Mouse (Mus musculus) C2C12 (cell line): ENCODE data around the gene Syngr1. TPM values are rescaled to one million over a fixed set of nuclear protein-coding genes. Genes with fewer than 3 reads are reported as not detected.

Experiments
- H3K27me3 ChIP-seq: one replicate; pipeline ENCODE4 v1.6.1; 2011; ENCODE audit not compliant: control insufficient read depth, insufficient read depth, insufficient read length
- H3K36me3 ChIP-seq: one replicate; pipeline ENCODE4 v1.6.1; 2011; ENCODE audit not compliant: control insufficient read depth, insufficient read depth
- H3K4me3 ChIP-seq: one replicate; pipeline ENCODE4 v1.5.1; 2011; ENCODE audit warnings: mild to moderate bottlenecking, control low read depth; ENCODE audit not compliant: poor library complexity, insufficient read depth, severe bottlenecking
- H3K79me2 ChIP-seq: one replicate; pipeline ENCODE4 v1.6.1; 2011; ENCODE audit not compliant: control insufficient read depth, insufficient read depth
- H3K79me3 ChIP-seq: one replicate; pipeline ENCODE4 v1.6.1; 2011; ENCODE audit warnings: low read depth, control low read depth
- H3ac ChIP-seq: one replicate; pipeline ENCODE3; 2011; ENCODE audit warnings: low read depth; ENCODE audit not compliant: control insufficient read depth, insufficient read length
- CEBPB ChIP-seq: IDR thresholded peaks from one replicate; pipeline ENCODE4 v1.6.1; 2011; ENCODE audit warnings: low read depth, mild to moderate bottlenecking, control low read depth, moderate library complexity
- CTCF ChIP-seq: IDR thresholded peaks from one replicate; pipeline ENCODE4 v1.5.1; 2011; ENCODE audit not compliant: control insufficient read depth, insufficient read depth, insufficient read length
- FOSL1 ChIP-seq: IDR thresholded peaks from one replicate; pipeline ENCODE4 v1.8.0; 2011; ENCODE audit warnings: mild to moderate bottlenecking, low read length; ENCODE audit not compliant: poor library complexity, insufficient read depth, severe bottlenecking
- MAX ChIP-seq: IDR thresholded peaks from one replicate; pipeline ENCODE4 v1.6.1; 2011; ENCODE audit warnings: mild to moderate bottlenecking, control low read depth
- MYOD1 ChIP-seq: IDR thresholded peaks from one replicate; pipeline ENCODE4 v1.6.1; 2011; ENCODE audit warnings: low read depth; ENCODE audit not compliant: control insufficient read depth, insufficient read length
- MYOG ChIP-seq: IDR thresholded peaks from one replicate; pipeline ENCODE4 v1.6.1; 2011; ENCODE audit not compliant: control insufficient read depth, insufficient read length; ENCODE audit errors: extremely low read depth
- USF1 ChIP-seq: IDR thresholded peaks from one replicate; pipeline ENCODE4 v1.6.1; 2011; ENCODE audit warnings: low read depth, mild to moderate bottlenecking, control low read depth, moderate library complexity
- polyA plus RNA-seq: library from polyadenylated mRNA; unstranded; fragments of >200 nt; fragmentation: generic; extraction: Trizol; gene quantifications from one replicate; pipeline ENCODE4 v1.2.1, GENCODE M21; 2012; ENCODE audit warnings: missing spikeins

Syngr1 gene
- polyA plus RNA-seq, 1 experiment: 7.9 TPM

DNA sequence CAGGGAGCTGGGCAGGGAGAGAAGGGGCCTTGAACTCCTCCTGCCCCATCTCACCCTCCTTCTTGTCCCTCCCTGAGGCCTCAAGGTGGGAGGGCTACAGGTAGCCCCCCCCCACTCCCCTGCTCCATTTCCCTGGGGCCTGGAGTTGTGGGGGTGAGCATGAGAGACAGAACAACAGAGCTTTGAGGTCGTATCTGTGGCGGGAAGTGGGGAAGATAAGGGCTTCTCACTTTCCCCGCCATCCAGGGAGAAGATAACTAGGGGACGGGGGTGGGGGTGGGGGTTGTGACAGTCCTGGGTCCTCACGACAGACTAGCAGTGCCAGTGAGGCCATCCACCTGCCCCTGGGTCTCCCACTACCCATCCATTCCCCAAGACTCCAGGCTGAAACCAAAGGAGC is 43.2 kb upstream of the Syngr1 start:
- Histone ChIP-seq H3K4me3 (no peak overlapping the region), H3K79me3 (no peaks in the 10 kb centered on the region), H3K27me3 (no peaks in the 10 kb centered on the region), H3K79me2 (no peaks in the 10 kb centered on the region), H3ac (no peak overlapping the region), H3K36me3 (no peaks in the 10 kb centered on the region)
- no peak for TF ChIP-seq MYOG
- TF ChIP-seq CEBPB: no peak
- TF ChIP-seq CTCF: no peak
- no peak for TF ChIP-seq MAX
- no peak for TF ChIP-seq FOSL1
- TF ChIP-seq MYOD1: no peak
- no peak for TF ChIP-seq USF1

DNA sequence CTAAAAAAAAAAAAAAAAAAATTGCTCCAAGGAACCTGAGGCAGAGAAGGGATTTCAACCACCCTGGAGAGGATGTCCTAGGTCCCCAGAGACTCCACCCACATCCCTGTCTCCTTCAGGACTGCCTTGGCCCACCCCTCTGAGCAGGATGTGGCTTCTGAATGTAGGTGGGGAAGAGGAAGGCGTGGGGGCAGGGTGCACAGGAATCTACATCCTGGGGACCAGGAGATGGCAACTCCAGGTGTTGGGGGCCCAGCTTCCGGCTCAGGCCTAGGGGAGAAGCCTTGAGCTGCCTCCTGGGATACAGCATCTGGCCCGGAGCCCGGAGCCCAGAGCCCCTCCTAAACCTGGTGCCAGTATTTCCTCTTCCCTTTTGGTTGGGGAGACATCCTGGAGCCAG is 41.0 kb upstream of the Syngr1 start:
- no peak for TF ChIP-seq USF1
- TF ChIP-seq CEBPB: no peak
- no peaks in the 10 kb centered on the region for H3K36me3 ChIP-seq
- H3ac ChIP-seq: no peak overlapping the region
- no peaks in the 10 kb centered on the region for H3K27me3 ChIP-seq
- H3K79me3 ChIP-seq: no peaks in the 10 kb centered on the region
- no peaks in the 10 kb centered on the region for H3K79me2 ChIP-seq
- no peak overlapping the region for H3K4me3 ChIP-seq

DNA sequence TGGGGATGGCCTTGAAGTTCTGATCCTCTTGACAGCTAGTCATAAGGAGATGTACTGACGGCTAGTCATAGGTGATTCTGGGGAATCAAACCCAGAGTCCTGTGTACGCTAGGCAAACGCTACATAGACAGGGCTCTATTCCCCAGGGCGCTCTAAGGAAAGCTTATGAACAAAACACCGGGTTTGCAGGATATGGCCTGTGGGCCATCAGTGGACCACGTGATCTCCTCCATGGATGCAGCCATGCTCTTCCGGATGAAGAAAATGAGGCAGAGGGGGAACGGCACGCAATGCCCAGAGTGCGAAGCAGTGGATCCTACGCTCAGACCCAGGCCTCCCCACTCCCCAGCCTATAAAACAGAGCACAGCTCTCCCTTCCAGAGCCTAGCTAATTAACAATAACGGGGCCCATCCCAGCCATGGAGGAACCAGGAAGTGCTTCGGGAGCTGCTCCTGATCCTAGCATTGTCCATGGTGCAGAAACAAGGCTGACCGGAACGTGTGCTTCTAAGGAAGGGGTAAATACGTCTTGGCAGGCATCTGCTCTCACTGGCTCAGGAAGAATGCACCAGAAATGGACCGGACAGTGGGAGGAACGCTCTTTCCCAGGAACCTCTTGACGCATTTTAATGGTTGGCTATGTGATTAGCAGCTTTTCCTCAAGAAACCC is 39.9 kb upstream of the Syngr1 start:
- TF ChIP-seq FOSL1 (no peak), USF1 (no peak), MAX (no peak), CEBPB (no peak), CTCF (no peak)
- no peaks in the 10 kb centered on the region for H3K79me2 ChIP-seq
- no peak overlapping the region for H3K4me3 ChIP-seq
- H3K79me3 ChIP-seq: no peaks in the 10 kb centered on the region
- no peaks in the 10 kb centered on the region for H3K36me3 ChIP-seq
- H3K27me3 ChIP-seq: no peaks in the 10 kb centered on the region
- H3ac ChIP-seq: no peak overlapping the region

DNA sequence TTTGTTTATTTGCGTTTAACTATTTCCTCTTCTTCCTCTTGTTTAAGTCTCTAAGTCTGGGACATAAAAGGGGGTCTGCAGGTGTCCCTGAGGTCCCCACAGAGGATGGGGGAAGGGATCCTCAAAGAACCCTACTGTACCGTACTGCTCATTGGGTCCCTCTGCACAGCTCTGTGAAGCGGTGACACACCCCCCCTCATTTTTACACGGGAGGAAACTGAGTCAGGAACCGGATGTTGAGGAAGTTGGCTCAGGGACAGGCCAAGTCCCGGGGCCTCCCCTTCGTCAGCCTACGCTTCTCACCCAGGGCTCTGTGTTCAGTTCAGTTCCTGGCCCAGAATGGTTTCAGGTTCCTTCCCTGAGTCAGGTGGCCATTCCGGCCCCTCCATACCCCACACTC is 39.4 kb upstream of the Syngr1 start:
- no peaks in the 10 kb centered on the region for H3K79me3 ChIP-seq
- no peak overlapping the region for H3ac ChIP-seq
- TF ChIP-seq MAX (no peak), USF1 (no peak), MYOD1 (no peak)
- H3K27me3 ChIP-seq: no peaks in the 10 kb centered on the region
- H3K79me2 ChIP-seq: no peaks in the 10 kb centered on the region
- H3K36me3 ChIP-seq: no peaks in the 10 kb centered on the region
- no peak overlapping the region for H3K4me3 ChIP-seq

DNA sequence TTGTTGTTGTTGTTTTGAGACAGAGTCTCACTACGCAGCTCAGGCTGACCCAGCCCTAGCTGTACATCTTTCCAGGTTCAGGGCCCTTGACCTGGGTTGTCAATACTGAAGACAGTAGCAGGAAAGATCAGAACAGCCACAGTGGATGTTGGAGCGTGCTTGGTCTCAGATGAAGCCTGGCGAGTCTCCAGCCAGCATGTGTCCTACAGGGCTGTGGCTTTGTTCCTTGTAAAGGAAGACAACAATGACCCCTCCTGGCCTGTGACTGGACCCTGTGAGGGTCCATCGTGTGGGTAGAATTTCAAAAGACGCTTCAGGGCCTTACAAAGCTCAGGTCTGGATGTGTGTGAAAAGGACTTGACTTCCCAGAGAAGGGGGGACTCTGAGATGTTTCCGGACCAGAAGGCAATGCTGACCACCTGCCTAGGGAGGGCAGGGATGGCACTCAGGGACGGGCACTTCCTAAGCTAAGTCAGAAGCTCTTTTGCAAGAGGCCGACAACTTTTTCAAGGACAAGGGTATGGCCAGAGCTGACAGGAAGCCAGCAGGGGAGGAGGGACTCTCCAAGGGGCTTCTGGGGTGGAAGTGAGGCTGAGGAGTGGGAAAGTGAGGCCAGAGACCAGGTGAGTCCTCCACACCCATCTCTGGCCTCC is 37.6 kb upstream of the Syngr1 start:
- TF ChIP-seq MAX (no peak), CTCF (no peak), FOSL1 (no peak), MYOG (no peak), MYOD1 (no peak), USF1 (no peak), CEBPB (no peak)
- no peak overlapping the region for H3ac ChIP-seq
- H3K79me2 ChIP-seq: no peaks in the 10 kb centered on the region
- H3K4me3 ChIP-seq: no peak overlapping the region
- no peaks in the 10 kb centered on the region for H3K79me3 ChIP-seq
- H3K36me3 ChIP-seq: no peaks in the 10 kb centered on the region
- no peaks in the 10 kb centered on the region for H3K27me3 ChIP-seq

DNA sequence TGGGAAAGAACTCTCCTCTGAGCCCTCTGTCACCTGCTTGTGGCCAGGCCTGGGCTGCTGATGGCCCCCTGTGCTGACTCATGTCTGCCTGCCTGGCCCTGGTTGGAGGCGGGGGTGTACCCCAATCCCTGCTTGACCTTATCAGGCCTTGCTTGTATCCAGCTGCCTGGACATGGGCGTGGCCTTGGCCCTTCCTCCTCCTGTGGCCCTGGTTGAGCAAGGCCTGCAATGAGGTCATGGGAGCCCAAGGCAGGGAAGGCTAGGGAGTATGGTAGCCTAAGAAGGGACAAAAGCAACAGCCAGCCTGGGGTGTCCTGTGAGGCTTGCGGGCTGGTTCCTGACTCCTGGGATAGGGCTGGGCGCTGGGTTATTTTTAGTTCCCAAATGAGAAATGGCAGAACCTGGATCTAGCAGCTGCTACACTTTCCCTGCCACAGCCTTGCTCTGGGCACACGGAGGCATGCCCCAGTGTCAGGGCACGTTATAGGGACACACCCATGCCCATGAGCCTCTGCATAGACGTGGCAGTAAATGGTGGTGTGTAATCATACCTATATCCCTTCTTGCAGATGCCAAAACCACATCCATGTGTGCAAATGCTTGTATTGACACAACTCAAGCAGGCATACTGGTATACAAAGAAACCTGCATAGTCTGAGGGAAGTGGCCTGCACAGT is 37.0 kb upstream of the Syngr1 start:
- Histone ChIP-seq H3K36me3 (no peaks in the 10 kb centered on the region), H3K79me3 (no peaks in the 10 kb centered on the region), H3K27me3 (no peaks in the 10 kb centered on the region), H3ac (no peak overlapping the region), H3K79me2 (no peaks in the 10 kb centered on the region), H3K4me3 (no peak overlapping the region)
- TF ChIP-seq MAX: peak; percentile 69
- TF ChIP-seq CEBPB: peak; percentile 96
- TF ChIP-seq MYOG: no peak
- no peak for TF ChIP-seq USF1
- peak; percentile 73 for TF ChIP-seq MYOD1
